Mouse (Mus musculus) intestine, embryonic 15.5 days (tissue): ENCODE measurements around the gene Zfp62. TPM values are rescaled to one million over a fixed set of nuclear protein-coding genes. Genes with fewer than 3 reads are reported as not detected.

Experiments used
- ATAC-seq: fragments of 200-750 bp; cut with Nextera tagmentation; 2 replicates; pipeline ENCODE4 v1.8.0; 2017; ENCODE audit warnings: moderate TSS enrichment, moderate library complexity
- H3K27ac ChIP-seq: fragments of 300-500 bp; sonication (generic); 2 replicates; pipeline ENCODE4 v1.5.1; 2015; ENCODE audit warnings: mild to moderate bottlenecking, inconsistent platforms
- H3K27me3 ChIP-seq: fragments of 300-500 bp; sonication (generic); replicated peaks from 2 replicates; pipeline ENCODE4 v1.6.1; 2015; ENCODE audit warnings: inconsistent platforms
- H3K36me3 ChIP-seq: fragments of 300-500 bp; sonication (generic); 2 replicates; pipeline ENCODE4 v1.6.1; 2015; ENCODE audit warnings: inconsistent platforms
- H3K4me1 ChIP-seq: fragments of 300-500 bp; sonication (generic); replicated peaks from 2 replicates; pipeline ENCODE4 v1.6.1; 2015; ENCODE audit warnings: inconsistent platforms
- H3K4me2 ChIP-seq: fragments of 300-500 bp; sonication (generic); replicated peaks from 2 replicates; pipeline ENCODE4 v1.6.1; 2015; ENCODE audit warnings: mild to moderate bottlenecking, inconsistent platforms
- H3K4me3 ChIP-seq: fragments of 300-500 bp; sonication (generic); replicated peaks from 2 replicates; pipeline ENCODE4 v1.5.1; 2015; ENCODE audit warnings: inconsistent platforms
- H3K9ac ChIP-seq: fragments of 300-500 bp; sonication (generic); 2 replicates; pipeline ENCODE4 v1.6.1; 2015; ENCODE audit warnings: inconsistent platforms
- H3K9me3 ChIP-seq: fragments of 300-500 bp; sonication (generic); 2 replicates; pipeline ENCODE4 v1.6.1; 2016; ENCODE audit warnings: inconsistent platforms
- WGBS: fragments of 180-500 bp; shearing (Covaris S2); methylation state at CpG from one replicate; pipeline ENCODE4 v1.1.7; 2015; 5-methylcytosine and 5-hydroxymethylcytosine counted together
- polyA plus RNA-seq: library from polyadenylated mRNA; unstranded; fragments of >200 nt; fragmentation: Nextera tagmentation; extraction: Ambion mirVana; gene quantifications from 2 replicates; pipeline ENCODE4 v1.2.1, GENCODE M21; 2015

Zfp62 gene
- polyA plus RNA-seq, 1 experiment from 2014 or later = 28.6 TPM

DNA sequence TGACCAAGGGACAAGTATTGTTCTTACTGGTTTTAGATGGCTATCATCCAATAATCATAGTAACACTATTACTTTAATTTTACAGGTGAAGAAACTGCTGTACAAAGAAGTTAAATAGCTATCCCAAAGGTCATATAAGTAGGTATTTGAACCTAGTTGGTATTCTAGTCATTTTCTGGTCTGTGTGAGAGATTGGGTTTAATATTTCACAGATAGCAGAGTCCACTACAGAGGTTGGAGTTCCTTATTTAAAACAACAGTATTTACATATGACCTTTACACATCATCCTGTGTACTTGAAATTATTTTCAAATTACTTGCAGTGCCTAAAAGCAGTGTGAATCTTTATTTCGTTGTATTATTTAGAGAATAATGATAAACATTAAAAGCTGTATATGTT, 10.4 kb downstream of the Zfp62 start:
- Histone ChIP-seq H3K9ac (no peak overlapping the region), H3K27me3 (no peaks in the 10 kb centered on the region), H3K4me1 (no peaks in the 10 kb centered on the region), H3K4me2 (no peak overlapping the region), H3K9me3 (no peaks in the 10 kb centered on the region), H3K36me3 (peaks cover 4% of the 10 kb centered on the region; the same call in 1 of the 2 replicates), H3K4me3 (no peak overlapping the region), H3K27ac (no peak overlapping the region)
- no peak for ATAC-seq
- 89% methylated on average over 1 of the region's 1 CpGs for WGBS

- peaks cover 4% of the 10 kb centered on the region; the same call in 1 of the 2 replicates for H3K36me3 ChIP-seq
- no peak overlapping the region for H3K27ac ChIP-seq
- no peak for ATAC-seq
- no peak overlapping the region for H3K4me3 ChIP-seq
- H3K9me3 ChIP-seq = no peaks in the 10 kb centered on the region
- H3K4me2 ChIP-seq = no peak overlapping the region
- no peak overlapping the region for H3K9ac ChIP-seq
- no peaks in the 10 kb centered on the region for H3K27me3 ChIP-seq
- H3K4me1 ChIP-seq = no peaks in the 10 kb centered on the region
- 87% methylated on average over 2 of the region's 2 CpGs for WGBS
Measured at GRCm38 (mm10) chr11:49219271-49219670, 16.2 kb downstream of the Zfp62 start.

DNA sequence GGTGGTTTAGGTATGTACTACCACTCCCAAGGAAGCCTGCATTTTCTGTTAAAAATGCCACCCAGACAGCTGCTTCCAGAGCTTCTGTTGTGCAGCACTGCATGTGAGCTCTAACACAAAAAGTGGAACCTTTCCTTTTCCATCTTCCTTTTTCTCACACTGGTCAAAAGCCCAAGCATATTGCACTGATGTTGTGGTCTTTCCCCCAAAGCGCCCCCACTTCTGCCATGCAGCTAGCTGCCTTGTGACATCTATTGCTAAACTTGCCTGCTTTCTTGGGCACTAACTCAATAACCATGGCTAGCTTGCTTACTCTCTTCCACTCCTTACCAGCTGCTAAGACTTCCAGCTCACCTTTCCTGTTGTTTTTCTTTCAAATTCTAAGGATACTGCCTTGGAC, 21.4 kb downstream of the Zfp62 start:
- H3K9me3 ChIP-seq = no peaks in the 10 kb centered on the region
- no peaks in the 10 kb centered on the region for H3K27me3 ChIP-seq
- H3K4me2 ChIP-seq = no peak overlapping the region
- H3K9ac ChIP-seq = no peak overlapping the region
- no peaks in the 10 kb centered on the region for H3K36me3 ChIP-seq
- WGBS = 72% methylated on average over 1 of the region's 1 CpGs
- no peak for ATAC-seq
- H3K4me1 ChIP-seq = no peaks in the 10 kb centered on the region
- no peak overlapping the region for H3K27ac ChIP-seq
- H3K4me3 ChIP-seq = no peak overlapping the region

DNA sequence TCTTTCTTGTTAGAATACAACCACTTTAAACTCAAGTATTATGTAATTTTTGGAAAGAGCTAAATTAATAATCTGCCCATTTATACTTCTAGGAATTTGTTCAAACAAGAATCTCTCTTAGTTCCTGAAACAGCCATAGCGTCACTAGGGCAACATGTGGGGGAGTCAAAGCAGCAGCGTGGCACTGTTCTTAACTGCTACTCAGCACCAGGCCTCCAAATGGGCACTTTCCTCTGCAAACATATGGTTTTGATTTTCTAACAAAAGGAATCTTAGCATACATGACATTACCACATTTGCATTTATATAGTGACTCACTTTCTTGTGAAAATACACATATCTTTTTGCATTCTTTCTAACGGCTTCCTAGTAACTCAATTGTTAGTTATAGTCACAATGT, 29.7 kb downstream of the Zfp62 start:
- Histone ChIP-seq H3K27me3 (no peaks in the 10 kb centered on the region), H3K4me2 (no peak overlapping the region), H3K27ac (no peak overlapping the region), H3K4me3 (no peak overlapping the region), H3K9me3 (no peaks in the 10 kb centered on the region), H3K9ac (no peak overlapping the region), H3K4me1 (no peaks in the 10 kb centered on the region), H3K36me3 (no peaks in the 10 kb centered on the region)
- 85% methylated on average over 3 of the region's 3 CpGs for WGBS
- no peak for ATAC-seq

- Histone ChIP-seq H3K36me3 (no peaks in the 10 kb centered on the region), H3K4me1 (no peaks in the 10 kb centered on the region), H3K9me3 (no peaks in the 10 kb centered on the region), H3K27ac (no peak overlapping the region), H3K4me2 (no peak overlapping the region), H3K9ac (no peak overlapping the region), H3K4me3 (no peak overlapping the region), H3K27me3 (no peaks in the 10 kb centered on the region)
- ATAC-seq = no peak
- 76% methylated on average over 3 of the region's 3 CpGs for WGBS
Measured at GRCm38 (mm10) chr11:49235459-49236207, 32.5 kb downstream of the Zfp62 start.

DNA sequence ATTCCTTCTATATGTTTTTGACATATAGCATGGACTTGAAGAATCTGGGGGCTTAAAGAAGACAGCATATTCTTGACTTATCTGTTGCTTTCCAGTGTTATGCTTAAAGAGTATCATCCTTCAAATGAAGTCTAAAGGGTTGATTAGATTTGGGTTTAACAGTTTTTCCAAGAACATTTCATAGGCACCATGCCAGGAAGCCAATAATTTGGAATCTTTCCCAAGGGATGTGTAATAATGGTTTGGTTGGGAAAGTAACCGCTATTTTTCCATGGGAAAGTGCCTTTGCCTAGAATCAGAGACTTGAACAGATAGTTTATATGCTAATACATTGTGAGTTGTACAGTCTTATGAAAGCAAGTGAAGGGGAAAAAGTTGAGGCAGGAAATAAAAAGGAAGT, 33.8 kb downstream of the Zfp62 start:
- Histone ChIP-seq H3K36me3 (no peaks in the 10 kb centered on the region), H3K9ac (no peak overlapping the region), H3K4me1 (no peaks in the 10 kb centered on the region), H3K27ac (no peak overlapping the region), H3K4me3 (no peak overlapping the region), H3K27me3 (no peaks in the 10 kb centered on the region), H3K4me2 (no peak overlapping the region), H3K9me3 (no peaks in the 10 kb centered on the region)
- no peak for ATAC-seq
- 64% methylated on average over 1 of the region's 1 CpGs for WGBS

DNA sequence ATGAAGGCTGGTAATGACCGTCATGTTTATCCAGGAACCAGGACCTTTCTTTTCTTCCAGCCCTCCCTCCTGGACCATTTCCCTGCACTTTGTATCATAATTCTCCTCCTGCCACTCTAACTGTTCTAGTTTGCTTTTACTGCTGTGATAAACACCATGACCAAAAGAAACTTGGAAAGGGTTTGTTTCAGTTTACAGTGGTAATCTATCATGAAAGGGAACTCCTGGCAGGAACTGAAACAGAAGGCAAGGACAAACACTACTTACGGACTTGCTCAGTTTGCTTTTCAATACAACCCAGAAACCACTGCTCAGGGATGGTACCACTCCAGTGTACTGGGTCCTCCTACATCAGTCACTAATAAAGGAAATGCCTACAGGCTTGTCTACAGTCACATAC, 34.4 kb downstream of the Zfp62 start:
- Histone ChIP-seq H3K9me3 (no peaks in the 10 kb centered on the region), H3K4me3 (no peak overlapping the region), H3K27ac (no peak overlapping the region), H3K4me2 (no peak overlapping the region; the same call in 1 of the 2 replicates), H3K4me1 (no peaks in the 10 kb centered on the region), H3K9ac (no peak overlapping the region), H3K36me3 (no peaks in the 10 kb centered on the region), H3K27me3 (no peaks in the 10 kb centered on the region)
- ATAC-seq = peak; percentile 70
- WGBS = 37% methylated on average over 2 of the region's 2 CpGs

GRCm38 (mm10) chr11:49240310-49240709, 37.2 kb downstream of the Zfp62 start:
- ATAC-seq = no peak
- Histone ChIP-seq H3K36me3 (no peaks in the 10 kb centered on the region), H3K4me1 (peaks cover 5% of the 10 kb centered on the region; the same call in 1 of the 2 replicates), H3K9me3 (no peaks in the 10 kb centered on the region), H3K27me3 (no peaks in the 10 kb centered on the region), H3K27ac (no peak overlapping the region), H3K9ac (no peak overlapping the region), H3K4me2 (no peak overlapping the region), H3K4me3 (no peak overlapping the region)
- 58% methylated on average over 1 of the region's 1 CpGs for WGBS

- no peak for ATAC-seq
Measured at GRCm38 (mm10) chr11:49240874-49241273, 37.8 kb downstream of the Zfp62 start.

GRCm38 (mm10) chr11:49241471-49241870, 38.4 kb downstream of the Zfp62 start:
- Histone ChIP-seq H3K9ac (no peak overlapping the region), H3K4me2 (no peak overlapping the region), H3K4me3 (no peak overlapping the region), H3K36me3 (no peaks in the 10 kb centered on the region), H3K27me3 (no peaks in the 10 kb centered on the region), H3K4me1 (peaks cover 9% of the 10 kb centered on the region; the same call in 1 of the 2 replicates), H3K27ac (no peak overlapping the region), H3K9me3 (no peaks in the 10 kb centered on the region)
- 67% methylated on average over 1 of the region's 1 CpGs for WGBS
- ATAC-seq = no peak

More at GRCm38 (mm10) chr11:49240874-49241273, 37.8 kb downstream of the Zfp62 start:
- H3K27ac ChIP-seq = no peak overlapping the region
- H3K4me2 ChIP-seq = no peak overlapping the region
- peaks cover 9% of the 10 kb centered on the region; the same call in 1 of the 2 replicates for H3K4me1 ChIP-seq
- no peak overlapping the region for H3K9ac ChIP-seq
- H3K4me3 ChIP-seq = no peak overlapping the region
- no peaks in the 10 kb centered on the region for H3K27me3 ChIP-seq
- no peaks in the 10 kb centered on the region for H3K9me3 ChIP-seq
- WGBS = 80% methylated on average over 4 of the region's 4 CpGs
- no peaks in the 10 kb centered on the region for H3K36me3 ChIP-seq

DNA sequence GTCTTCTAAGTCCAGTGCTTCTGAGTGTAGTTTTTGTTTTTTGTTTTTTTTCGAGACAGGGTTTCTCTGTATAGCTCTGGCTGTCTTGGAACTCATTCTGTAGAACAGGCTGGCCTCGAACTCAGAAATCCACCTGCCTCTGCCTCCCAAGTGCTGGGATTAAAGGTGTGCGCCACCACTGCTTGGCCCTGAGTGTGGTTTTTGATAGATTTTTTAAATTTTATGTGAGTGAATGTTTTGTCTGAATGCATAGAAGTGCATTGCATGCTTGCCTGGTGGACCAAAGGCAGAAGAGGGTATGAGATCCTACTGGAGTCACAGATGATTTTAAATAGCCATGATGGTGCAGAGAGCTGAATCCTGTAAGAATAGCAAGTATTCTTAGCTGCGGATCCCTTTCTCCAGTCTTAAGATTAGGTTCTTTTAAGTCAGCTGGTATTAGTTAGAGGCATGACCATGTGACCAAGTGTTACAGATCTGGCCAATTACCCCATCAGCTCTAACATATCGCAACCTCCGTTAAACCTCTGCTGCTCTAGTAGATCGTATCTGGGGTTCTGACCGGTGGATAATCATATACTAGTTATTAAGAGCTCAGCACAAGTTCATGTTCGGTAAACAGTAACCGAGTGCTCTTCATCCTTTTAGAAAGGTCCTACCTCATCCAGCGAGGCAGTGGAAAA, 40.0 kb downstream of the Zfp62 start:
- H3K9me3 ChIP-seq = no peaks in the 10 kb centered on the region
- H3K4me3 ChIP-seq = peak overlapping the region; percentile 55
- peak overlapping the region; percentile 60; the same call in 1 of the 2 replicates for H3K9ac ChIP-seq
- peak overlapping the region; percentile 96 for H3K27ac ChIP-seq
- WGBS = 23% methylated on average over 11 of the region's 11 CpGs
- H3K4me2 ChIP-seq = peak overlapping the region; percentile 70
- H3K36me3 ChIP-seq = no peaks in the 10 kb centered on the region
- ATAC-seq = peak; percentile 2
- no peaks in the 10 kb centered on the region for H3K27me3 ChIP-seq
- peaks cover 18% of the 10 kb centered on the region for H3K4me1 ChIP-seq

GRCm38 (mm10) chr11:49243727-49244594, 40.9 kb downstream of the Zfp62 start, which contains the start of gene Mgat1:
Mgat1 (plus strand) TSS chr11:49244191.
- peak within 1 kb of the TSS; percentile 70 for H3K4me2 ChIP-seq
- H3K27ac ChIP-seq = peak within 1 kb of the TSS; percentile 96
- peaks cover 23% of the 10 kb centered on the region for H3K4me1 ChIP-seq
- peak within 1 kb of the TSS; percentile 60 for H3K9ac ChIP-seq
- H3K36me3 ChIP-seq = no peaks in the 10 kb centered on the region
- H3K4me3 ChIP-seq = peak within 1 kb of the TSS; percentile 55
- no peaks in the 10 kb centered on the region for H3K27me3 ChIP-seq
- ATAC-seq = peak; percentile 94
- under 1% methylated on average over 58 of the region's 60 CpGs for WGBS
- H3K9me3 ChIP-seq = no peaks in the 10 kb centered on the region
